Mouse (Mus musculus) testis, adult 2 months (tissue): Measurements from ENCODE around the gene Ank3.

Source experiments
- CTCF ChIP-seq: fragments of 200-500 bp; IDR thresholded peaks from 2 replicates; pipeline ENCODE4 v1.5.1; 2012; ENCODE audit warnings: low read depth, mild to moderate bottlenecking, inconsistent platforms, low read length, moderate library complexity; ENCODE audit not compliant: control insufficient read depth, insufficient read depth, insufficient replicate concordance
- POLR2A ChIP-seq: fragments of 200-500 bp; IDR thresholded peaks from 2 replicates; pipeline ENCODE4 v1.6.1; 2012; ENCODE audit warnings: low read depth, mild to moderate bottlenecking, inconsistent platforms, low read length, moderate library complexity; ENCODE audit not compliant: control insufficient read depth

DNA sequence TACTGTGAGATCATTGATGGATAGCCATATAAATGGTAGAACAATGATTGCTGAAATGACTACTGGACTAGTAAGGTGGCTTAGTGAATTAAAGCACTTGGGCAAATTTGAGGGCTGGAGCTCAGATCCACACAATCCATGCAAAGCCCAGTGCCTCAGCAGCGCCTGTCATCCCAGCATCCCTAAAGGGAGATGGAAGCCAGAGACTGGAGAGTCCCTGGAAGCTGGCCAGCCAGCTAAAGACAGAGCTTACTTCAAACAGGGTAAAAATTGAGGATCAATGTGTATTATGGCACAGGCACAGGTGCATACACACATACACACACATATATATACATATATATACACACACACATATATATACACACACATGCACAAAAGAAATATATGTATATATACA is 553.7 kb downstream of the Ank3 start:
- TF ChIP-seq POLR2A (no peak), CTCF (no peak)
